Mouse (Mus musculus) limb, embryonic 12.5 days (tissue): Measurements from ENCODE around the gene Klhl25. TPM values are rescaled to one million over a fixed set of nuclear protein-coding genes. Genes with fewer than 3 reads are reported as not detected.
"Not testable (repeated sequence)": the region's sequence is repeated elsewhere in the genome, so short reads cannot be mapped to it uniquely, and the experiment has no call there.

Experiments used
- ATAC-seq: fragments of 200-750 bp; cut with Nextera tagmentation; 2 replicates; pipeline ENCODE4 v1.8.0; 2017; ENCODE audit warnings: low read depth, moderate TSS enrichment; ENCODE audit not compliant: insufficient number of reproducible peaks, insufficient read depth, low FRiP score, low TSS enrichment
- H3K27ac ChIP-seq: fragments of 300-500 bp; sonication (generic); 2 replicates; pipeline ENCODE4 v1.5.1; 2016; ENCODE audit warnings: mild to moderate bottlenecking, moderate library complexity
- H3K27me3 ChIP-seq: fragments of 300-500 bp; sonication (generic); 2 replicates; pipeline ENCODE4 v1.6.1; 2016; ENCODE audit warnings: mild to moderate bottlenecking, moderate library complexity
- H3K36me3 ChIP-seq: fragments of 300-500 bp; sonication (generic); 2 replicates; pipeline ENCODE4 v1.6.1; 2016; ENCODE audit warnings: mild to moderate bottlenecking, moderate library complexity
- H3K4me1 ChIP-seq: fragments of 300-500 bp; sonication (generic); replicated peaks from 2 replicates; pipeline ENCODE4 v1.6.1; 2016
- H3K4me2 ChIP-seq: fragments of 300-500 bp; sonication (generic); 2 replicates; pipeline ENCODE4 v1.6.1; 2016; ENCODE audit warnings: mild to moderate bottlenecking, moderate library complexity
- H3K4me3 ChIP-seq: fragments of 300-500 bp; sonication (generic); replicated peaks from 2 replicates; pipeline ENCODE4 v1.5.1; 2016; ENCODE audit warnings: mild to moderate bottlenecking
- H3K9ac ChIP-seq: fragments of 300-500 bp; sonication (generic); replicated peaks from 2 replicates; pipeline ENCODE4 v1.6.1; 2016; ENCODE audit warnings: mild to moderate bottlenecking, moderate library complexity
- H3K9me3 ChIP-seq: fragments of 300-500 bp; sonication (generic); 2 replicates; pipeline ENCODE4 v1.6.1; 2016; ENCODE audit warnings: mild to moderate bottlenecking, moderate library complexity
- WGBS: fragments of 180-500 bp; shearing (Covaris S2); methylation state at CpG from one replicate; pipeline ENCODE4 v1.1.7; 2016; 5-methylcytosine and 5-hydroxymethylcytosine counted together
- polyA plus RNA-seq: library from polyadenylated mRNA; unstranded; fragments of >200 nt; fragmentation: Nextera tagmentation; extraction: Ambion mirVana; gene quantifications from 2 replicates; pipeline ENCODE4 v1.2.1, GENCODE M21; 2016

The Klhl25 gene
- polyA plus RNA-seq, 1 experiment from 2014 or later: 24.2 TPM

DNA sequence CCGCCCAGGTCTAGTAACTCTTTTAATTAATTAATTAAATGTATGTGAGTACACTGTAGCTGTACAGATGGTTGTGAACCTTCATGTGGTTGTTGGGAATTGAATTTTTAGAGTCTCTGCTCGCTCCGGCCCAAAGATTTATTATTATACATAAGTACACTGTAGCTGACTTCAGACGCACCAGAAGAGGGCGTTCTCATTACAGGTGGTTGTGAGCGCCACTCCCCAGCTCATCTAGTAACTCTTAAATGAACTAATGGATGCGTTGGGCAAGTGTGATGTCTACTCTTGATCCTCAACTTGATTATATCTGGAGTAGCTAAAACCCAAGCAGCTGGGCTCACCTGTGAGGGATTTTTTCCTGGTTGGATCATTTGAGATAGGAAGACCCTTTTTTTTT, 1.2 kb upstream of the Klhl25 start:
- no peaks in the 10 kb centered on the region for H3K27me3 ChIP-seq
- H3K9me3 ChIP-seq: no peaks in the 10 kb centered on the region
- no peak overlapping the region for H3K4me3 ChIP-seq
- no peak for ATAC-seq
- 51% methylated on average over 7 of the region's 7 CpGs for WGBS
- peaks cover 10% of the 10 kb centered on the region for H3K4me1 ChIP-seq
- no peak overlapping the region for H3K27ac ChIP-seq
- peaks cover 8% of the 10 kb centered on the region for H3K36me3 ChIP-seq
- H3K4me2 ChIP-seq: peak overlapping the region; percentile 92; the same call in 1 of the 2 replicates
- H3K9ac ChIP-seq: no peak overlapping the region

DNA sequence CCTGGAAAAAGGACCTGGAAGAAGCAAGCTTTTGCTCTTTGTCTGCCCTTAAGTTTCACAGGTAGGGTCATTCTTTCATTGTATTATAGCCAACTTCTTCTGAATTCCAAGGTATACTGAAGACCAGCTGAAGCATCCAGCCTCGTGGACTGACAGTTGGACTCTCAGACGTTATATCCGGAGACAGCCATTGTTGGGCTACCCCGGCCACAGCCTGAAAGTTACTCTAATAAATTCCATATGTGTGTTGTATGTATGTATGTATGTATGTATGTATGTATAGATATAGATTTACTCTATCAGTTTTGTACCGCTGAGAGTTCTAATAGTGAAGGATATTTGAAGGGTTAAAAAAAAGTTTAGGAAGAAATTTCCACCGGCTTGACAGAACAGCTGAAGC, 621 bp upstream of the Klhl25 start:
- Histone ChIP-seq H3K27me3 (no peaks in the 10 kb centered on the region), H3K4me3 (peak overlapping the region; percentile 78), H3K36me3 (peaks cover 14% of the 10 kb centered on the region), H3K4me2 (peak overlapping the region; percentile 92), H3K27ac (peak overlapping the region; percentile 91), H3K4me1 (peaks cover 16% of the 10 kb centered on the region), H3K9me3 (no peaks in the 10 kb centered on the region), H3K9ac (peak overlapping the region; percentile 90)
- 0 out of 2 replicates have a peak, but pooled peaks have one; percentile 11 for ATAC-seq
- WGBS: 5% methylated on average over 6 of the region's 6 CpGs

DNA sequence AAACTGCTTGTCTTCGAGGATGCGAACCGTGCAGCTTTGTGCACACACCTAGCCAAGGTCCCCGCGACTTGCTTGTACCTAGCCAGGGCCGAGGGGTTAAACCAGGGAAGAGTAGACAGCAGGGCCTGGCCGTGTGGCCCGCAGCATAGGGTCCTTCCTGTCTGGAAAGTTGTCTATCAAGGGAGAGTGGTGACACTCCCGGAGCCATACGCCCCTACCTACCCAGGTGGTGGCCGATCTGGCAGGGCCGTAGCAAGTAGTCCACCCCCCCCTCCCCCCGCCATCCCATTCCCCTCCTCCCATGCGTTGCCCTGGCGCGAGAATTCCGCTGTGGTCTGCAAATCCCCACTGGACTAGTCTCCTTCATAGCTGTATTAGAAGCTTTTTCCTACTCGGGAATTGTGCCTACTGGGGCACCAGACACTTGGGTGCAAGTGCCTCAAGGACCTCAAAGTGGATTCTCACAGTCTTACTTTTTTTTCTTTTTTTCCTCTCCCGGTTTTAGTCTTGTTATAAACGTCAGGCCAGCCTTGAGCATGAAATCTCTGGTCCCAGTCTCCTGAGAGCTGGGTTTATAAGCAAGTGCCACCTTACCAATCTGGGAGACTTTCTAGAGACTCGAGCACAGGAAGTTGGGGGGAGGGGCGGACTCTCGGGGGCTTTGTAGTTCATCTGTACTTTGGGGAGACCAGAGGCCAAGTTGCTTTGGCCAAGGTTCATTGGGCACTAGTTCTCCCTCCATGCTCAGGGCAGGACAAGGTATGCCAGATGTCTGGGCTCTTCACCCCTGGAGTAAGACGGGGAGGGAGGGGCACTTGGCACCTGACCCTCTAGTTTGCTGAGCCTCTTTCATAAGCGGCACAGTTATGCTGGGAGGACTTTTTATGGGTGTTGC, 913 bp downstream of the Klhl25 start:
- Histone ChIP-seq H3K9me3 (no peaks in the 10 kb centered on the region), H3K9ac (peak overlapping the region; percentile 90), H3K4me1 (peaks cover 29% of the 10 kb centered on the region), H3K36me3 (peaks cover 18% of the 10 kb centered on the region), H3K27me3 (no peaks in the 10 kb centered on the region), H3K4me3 (peak overlapping the region; percentile 78), H3K27ac (peak overlapping the region; percentile 91), H3K4me2 (peak overlapping the region; percentile 92)
- WGBS: under 1% methylated on average over 25 of the region's 25 CpGs
- no peak for ATAC-seq

DNA sequence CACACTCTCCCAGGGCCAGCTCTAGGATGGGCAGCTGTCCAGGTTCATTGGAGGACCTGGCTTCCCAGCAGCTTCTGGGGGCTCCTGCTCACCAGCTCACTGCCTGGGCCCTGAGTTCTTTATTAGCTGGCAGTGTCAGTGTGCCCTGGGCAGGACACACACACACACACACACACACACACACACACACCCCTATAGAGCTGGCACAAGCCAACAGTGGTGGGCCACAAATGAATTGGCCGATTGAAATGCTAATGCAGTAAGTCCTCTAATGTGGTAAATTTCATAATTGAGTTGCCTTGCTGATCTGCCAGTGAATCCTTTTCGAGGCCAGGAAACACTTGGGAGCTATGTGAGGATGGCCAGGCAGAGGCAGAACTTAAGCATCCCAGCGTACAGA, 2.3 kb downstream of the Klhl25 start:
- H3K36me3 ChIP-seq: peaks cover 27% of the 10 kb centered on the region
- H3K9ac ChIP-seq, H3K4me2 ChIP-seq, ATAC-seq, H3K27me3 ChIP-seq, H3K9me3 ChIP-seq, H3K27ac ChIP-seq, H3K4me3 ChIP-seq: not testable (repeated sequence)
- H3K4me1 ChIP-seq: peaks cover 38% of the 10 kb centered on the region
- WGBS: 91% methylated on average over 1 of the region's 3 CpGs

DNA sequence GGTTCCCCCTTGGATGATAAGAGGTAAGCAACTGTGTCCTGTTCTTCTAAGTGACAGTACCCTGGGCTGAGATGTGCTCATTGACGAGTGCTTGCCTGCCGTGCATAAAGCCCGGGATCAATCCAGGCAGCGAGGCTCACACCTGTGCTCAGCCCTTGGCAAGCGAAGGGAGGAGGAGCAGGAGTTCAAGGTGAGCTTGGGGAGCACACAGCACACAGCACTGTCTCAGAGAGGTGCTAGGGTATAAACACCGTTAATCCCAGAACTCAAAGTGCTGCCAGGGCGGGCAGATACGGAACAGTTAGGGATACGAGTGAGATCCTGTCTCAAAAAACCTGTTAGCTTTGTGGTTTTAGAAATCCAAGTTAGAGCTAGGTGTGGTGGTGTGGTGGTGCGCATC, 3.2 kb downstream of the Klhl25 start:
- H3K4me2 ChIP-seq: no peak overlapping the region
- peaks cover 46% of the 10 kb centered on the region for H3K4me1 ChIP-seq
- H3K36me3 ChIP-seq: peaks cover 27% of the 10 kb centered on the region
- H3K27ac ChIP-seq: no peak overlapping the region
- H3K9ac ChIP-seq: no peak overlapping the region
- no peaks in the 10 kb centered on the region for H3K9me3 ChIP-seq
- ATAC-seq: no peak
- H3K27me3 ChIP-seq: no peaks in the 10 kb centered on the region
- 88% methylated on average over 10 of the region's 10 CpGs for WGBS
- no peak overlapping the region for H3K4me3 ChIP-seq

DNA sequence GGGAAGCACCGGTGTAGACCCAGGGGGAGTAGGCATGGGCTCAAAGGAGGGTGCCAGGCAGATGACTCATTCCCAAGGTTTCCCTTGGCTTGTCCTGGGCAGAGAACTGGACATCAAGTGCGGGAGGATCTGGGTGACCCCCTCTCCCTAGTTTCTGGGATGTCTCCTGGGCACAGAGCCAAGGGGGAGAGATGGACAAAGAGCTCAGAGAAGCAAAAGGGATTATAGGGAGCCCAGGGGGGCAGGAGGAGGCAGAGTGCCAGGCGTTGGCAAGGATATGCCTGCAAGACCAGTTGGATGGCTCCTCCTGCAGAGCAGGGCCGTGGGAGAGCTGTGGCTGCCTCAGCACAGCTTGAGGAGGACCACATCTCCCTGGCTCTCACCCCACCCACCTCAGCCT, 4.3 kb downstream of the Klhl25 start:
- no peak for ATAC-seq
- 77% methylated on average over 4 of the region's 4 CpGs for WGBS
- Histone ChIP-seq H3K27ac (no peak overlapping the region), H3K9ac (peak overlapping the region; percentile 47; the same call in 1 of the 2 replicates), H3K4me3 (no peak overlapping the region), H3K27me3 (no peaks in the 10 kb centered on the region), H3K4me1 (peaks cover 46% of the 10 kb centered on the region), H3K4me2 (no peak overlapping the region), H3K9me3 (no peaks in the 10 kb centered on the region), H3K36me3 (peaks cover 30% of the 10 kb centered on the region)

DNA sequence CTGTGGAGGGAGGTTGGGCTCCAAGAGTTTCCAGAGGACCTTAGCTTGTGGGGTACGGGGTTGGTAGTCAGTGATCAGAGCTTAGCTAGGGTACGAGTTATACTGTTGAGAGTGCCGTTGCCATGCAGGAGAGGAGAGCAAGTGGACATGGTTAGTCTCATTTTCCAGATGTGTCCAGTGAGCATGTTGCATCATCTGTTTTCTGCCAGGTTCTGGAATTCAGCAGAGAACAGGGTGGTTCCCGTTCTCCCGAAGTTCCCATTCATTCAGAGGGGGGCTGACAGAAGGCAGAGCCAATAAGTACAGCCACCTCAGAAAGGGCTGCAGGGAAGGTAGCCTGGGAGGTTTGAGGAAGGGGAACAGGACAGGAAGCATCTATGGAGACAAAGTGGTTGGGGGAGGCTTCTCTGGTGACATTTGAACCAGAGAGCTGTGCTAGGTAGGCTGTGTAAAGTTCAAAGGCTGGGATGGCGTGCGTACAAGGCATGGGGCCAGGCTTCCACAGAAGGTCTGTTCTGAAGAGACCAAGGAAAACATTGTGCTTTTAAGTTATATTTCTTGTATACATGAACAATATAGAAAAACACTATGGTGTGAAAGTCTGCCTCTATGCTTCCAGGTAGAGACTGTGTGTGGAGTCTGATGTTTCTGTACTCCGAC, 5.2 kb downstream of the Klhl25 start:
- H3K4me1 ChIP-seq: peaks cover 46% of the 10 kb centered on the region
- H3K4me2 ChIP-seq: no peak overlapping the region
- no peaks in the 10 kb centered on the region for H3K27me3 ChIP-seq
- H3K4me3 ChIP-seq: no peak overlapping the region
- no peak for ATAC-seq
- H3K9ac ChIP-seq: no peak overlapping the region
- no peaks in the 10 kb centered on the region for H3K9me3 ChIP-seq
- H3K27ac ChIP-seq: no peak overlapping the region
- 70% methylated on average over 8 of the region's 8 CpGs for WGBS
- H3K36me3 ChIP-seq: peaks cover 30% of the 10 kb centered on the region

DNA sequence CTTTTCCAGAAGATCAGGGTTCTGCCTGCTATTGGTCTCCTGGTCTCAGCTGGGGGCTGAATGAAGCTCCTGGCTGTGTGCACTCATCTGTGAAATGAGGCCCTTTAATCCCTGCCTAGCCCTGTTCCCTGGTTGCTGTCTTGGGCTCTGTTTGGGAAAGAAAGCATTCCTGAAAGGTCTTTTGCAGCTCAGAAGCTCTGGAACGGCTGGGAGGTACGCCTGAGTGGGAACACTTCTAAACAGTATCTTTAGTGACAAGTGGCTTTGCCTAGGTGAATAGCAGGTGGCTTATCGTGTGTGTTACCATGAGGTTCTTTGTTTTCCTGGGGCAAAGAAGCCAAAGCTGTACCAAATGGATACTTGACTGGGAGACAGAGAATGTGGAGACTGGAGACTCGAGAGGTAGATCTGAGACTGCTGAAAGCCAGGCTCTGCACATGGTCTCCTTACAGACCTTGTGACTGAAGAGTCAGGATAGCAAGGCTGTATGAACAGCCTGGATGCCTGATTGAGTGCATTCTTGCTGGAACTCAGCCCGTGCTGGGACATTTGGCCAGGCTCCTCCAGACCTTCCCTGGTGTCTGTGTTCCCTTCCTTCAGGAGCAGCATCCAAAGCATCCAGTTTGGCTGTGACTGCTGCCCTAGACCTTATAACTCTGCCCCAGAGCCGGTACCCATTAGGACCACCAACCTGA, 6.3 kb downstream of the Klhl25 start:
- H3K36me3 ChIP-seq: peaks cover 30% of the 10 kb centered on the region
- no peak overlapping the region for H3K4me2 ChIP-seq
- H3K27ac ChIP-seq: no peak overlapping the region
- H3K9me3 ChIP-seq: no peaks in the 10 kb centered on the region
- ATAC-seq: no peak
- WGBS: 56% methylated on average over 6 of the region's 6 CpGs
- no peak overlapping the region for H3K4me3 ChIP-seq
- H3K27me3 ChIP-seq: no peaks in the 10 kb centered on the region
- no peak overlapping the region for H3K9ac ChIP-seq
- peaks cover 42% of the 10 kb centered on the region for H3K4me1 ChIP-seq

DNA sequence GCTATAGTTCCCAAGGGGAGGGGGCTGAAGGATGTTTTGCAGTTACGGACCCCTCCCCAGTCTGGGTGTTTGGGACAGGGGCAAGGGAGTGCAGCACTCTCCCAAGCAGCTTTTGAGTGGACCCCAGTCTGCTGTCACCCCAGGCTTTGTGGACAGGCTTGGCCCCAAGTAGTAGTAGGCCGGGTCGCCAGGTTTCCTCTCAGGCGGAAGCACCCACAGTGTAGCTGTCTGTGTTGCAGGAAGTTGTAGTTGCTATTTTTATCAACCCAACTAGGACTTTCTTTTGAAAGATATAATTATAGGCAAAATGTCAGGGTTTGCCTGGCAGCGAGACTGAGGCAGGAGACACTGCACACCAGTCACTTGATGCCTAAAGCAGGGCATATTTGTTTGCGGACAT, 6.9 kb downstream of the Klhl25 start:
- 88% methylated on average over 6 of the region's 6 CpGs for WGBS
- H3K9ac ChIP-seq: no peak overlapping the region
- H3K36me3 ChIP-seq: peaks cover 36% of the 10 kb centered on the region

DNA sequence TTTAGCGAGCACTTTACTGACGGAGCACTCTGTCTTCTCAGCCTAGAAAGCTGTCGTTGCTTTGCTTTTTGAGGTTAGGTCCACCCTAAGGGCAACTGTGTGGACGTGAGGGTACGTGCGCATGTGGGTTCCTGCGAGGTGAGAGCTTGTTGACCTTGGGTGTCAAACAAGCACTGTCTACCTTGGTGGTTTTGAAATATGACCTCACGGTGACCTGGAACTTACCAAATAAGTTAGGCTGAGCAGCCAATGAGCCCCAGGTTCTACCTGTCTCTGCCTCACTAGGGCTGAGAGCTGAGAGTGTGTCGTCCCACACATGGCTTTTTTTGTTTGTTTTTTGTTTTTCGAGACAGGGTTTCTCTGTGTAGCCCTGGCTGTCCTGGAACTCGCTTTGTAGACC, 8.1 kb downstream of the Klhl25 start:
- ATAC-seq: no peak
- Histone ChIP-seq H3K36me3 (peaks cover 35% of the 10 kb centered on the region), H3K9me3 (no peaks in the 10 kb centered on the region), H3K27me3 (no peaks in the 10 kb centered on the region), H3K27ac (no peak overlapping the region), H3K9ac (no peak overlapping the region), H3K4me2 (no peak overlapping the region), H3K4me3 (no peak overlapping the region), H3K4me1 (peaks cover 36% of the 10 kb centered on the region)
- 80% methylated on average over 11 of the region's 11 CpGs for WGBS

More for the DNA sequence above, 6.9 kb downstream of the Klhl25 start:
- H3K4me1 ChIP-seq: peaks cover 36% of the 10 kb centered on the region
- H3K9me3 ChIP-seq: no peaks in the 10 kb centered on the region
- H3K27me3 ChIP-seq: no peaks in the 10 kb centered on the region
- no peak overlapping the region for H3K4me3 ChIP-seq
- no peak overlapping the region for H3K4me2 ChIP-seq
- no peak for ATAC-seq
- 0 out of 2 replicates have a peak overlapping the region, but pooled peaks have one; percentile 7 for H3K27ac ChIP-seq

DNA sequence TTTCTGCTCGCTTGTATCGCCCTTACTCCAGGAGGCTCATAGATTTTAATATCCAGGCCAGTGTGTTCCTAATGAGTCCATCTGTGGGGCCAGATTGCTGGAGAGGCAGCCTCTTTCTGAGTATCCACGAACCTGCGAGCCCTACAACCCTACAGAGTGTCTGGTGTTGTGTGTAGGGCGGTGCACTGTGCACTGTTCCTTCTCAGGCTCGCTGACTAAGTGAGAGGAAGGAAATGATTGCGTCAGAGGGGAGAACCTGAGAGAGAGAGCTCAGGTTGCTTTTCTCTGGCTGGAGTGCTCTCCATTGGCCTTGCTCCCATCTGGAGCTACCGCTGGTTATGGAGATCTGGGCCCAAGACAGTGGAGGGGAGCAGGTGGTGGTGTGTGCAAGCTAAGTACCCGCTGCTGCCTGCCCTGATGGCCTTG, 11.7 kb downstream of the Klhl25 start:
- Histone ChIP-seq H3K9ac (no peak overlapping the region), H3K4me1 (peaks cover 13% of the 10 kb centered on the region), H3K36me3 (peaks cover 25% of the 10 kb centered on the region), H3K27me3 (no peaks in the 10 kb centered on the region), H3K4me2 (no peak overlapping the region), H3K27ac (no peak overlapping the region), H3K9me3 (peaks cover 5% of the 10 kb centered on the region; the same call in 1 of the 2 replicates), H3K4me3 (no peak overlapping the region)
- no peak for ATAC-seq
- 81% methylated on average over 9 of the region's 9 CpGs for WGBS
